Mouse (Mus musculus) Patski (cell line): Measurements from ENCODE around the gene Capn11. TPM values are rescaled to one million over a fixed set of nuclear protein-coding genes. Genes with fewer than 3 reads are reported as not detected.

Experiments
- ATAC-seq: fragments of 100-300 bp; one replicate; pipeline ENCODE4 v1.8.0; 2021
- CTCF ChIA-PET: fragments of 350-600 bp; sonication (Branson Sonifier 250); formaldehyde crosslinking; loops from one replicate; lab custom pipeline; 2022; ENCODE audit warnings: inconsistent platforms; lab: Charles Lee
- POLR2A ChIA-PET: fragments of 350-600 bp; sonication (Branson Sonifier 250); formaldehyde crosslinking; loops from one replicate; lab custom pipeline; 2022; ENCODE audit warnings: antibody characterized with exemption, inconsistent platforms; lab: Charles Lee
- DNase-seq: peaks from one replicate; pipeline ENCODE4 v3.0.0-alpha.2; 2011; ENCODE audit warnings: low read depth, low spot score
- H3K27me3 ChIP-seq: fragments of 371-371 bp; one replicate; pipeline ENCODE4 v1.5.1; 2021
- CTCF ChIP-seq: fragments of 100-300 bp; IDR thresholded peaks from one replicate; pipeline ENCODE4 v1.5.1; 2021
- in situ Hi-C: fragments of 300-500 bp; cut with MboI; formaldehyde crosslinking; loops from 3 replicates; pipeline ENCODE4 v1.11.1; 2018; ENCODE audit warnings: low pct_unique_long_range_greater_than_20kb, mixed read lengths
- polyA plus RNA-seq: library from polyadenylated mRNA; unstranded; gene quantifications from one replicate; pipeline ENCODE4 v1.2.3, GENCODE M21; 2021

Gene Capn11
- polyA plus RNA-seq, 1 experiment from 2014 or later: not detected

DNA sequence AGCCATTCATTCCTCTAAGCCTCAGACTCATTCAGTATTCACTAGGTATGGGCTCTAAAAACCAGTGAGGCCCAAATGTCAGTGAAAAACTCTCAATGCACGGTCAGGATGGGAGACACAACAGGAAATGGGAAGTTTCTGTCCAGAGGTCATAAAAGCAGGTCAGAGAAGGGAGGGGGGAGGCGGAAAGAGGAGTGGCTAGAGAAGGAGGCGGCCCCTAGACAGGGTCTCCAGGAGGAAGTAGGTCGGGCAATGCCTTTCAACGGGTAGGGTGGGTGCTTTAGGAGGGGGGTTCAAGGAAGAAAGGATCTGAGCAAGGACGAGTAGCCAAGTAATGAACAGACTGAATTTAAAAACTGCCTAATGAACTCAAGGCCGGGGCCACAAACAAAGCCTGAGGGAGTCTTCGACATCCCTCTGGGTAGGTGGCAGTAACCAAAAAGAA is 40.2 kb downstream of the Capn11 start:
- TF ChIP-seq CTCF: no peak
- POLR2A ChIA-PET: no interaction called here
- in situ Hi-C loops: no loop called here
- no peak for ATAC-seq
- CTCF ChIA-PET: interaction anchor here (3.1 kb wide), 1 partner anchor 8 kb away, joined by 11 read pairs; no protein-coding TSS in a partner anchor
- peaks cover 5% of the 10 kb centered on the region for H3K27me3 ChIP-seq
- no peak for DNase-seq

DNA sequence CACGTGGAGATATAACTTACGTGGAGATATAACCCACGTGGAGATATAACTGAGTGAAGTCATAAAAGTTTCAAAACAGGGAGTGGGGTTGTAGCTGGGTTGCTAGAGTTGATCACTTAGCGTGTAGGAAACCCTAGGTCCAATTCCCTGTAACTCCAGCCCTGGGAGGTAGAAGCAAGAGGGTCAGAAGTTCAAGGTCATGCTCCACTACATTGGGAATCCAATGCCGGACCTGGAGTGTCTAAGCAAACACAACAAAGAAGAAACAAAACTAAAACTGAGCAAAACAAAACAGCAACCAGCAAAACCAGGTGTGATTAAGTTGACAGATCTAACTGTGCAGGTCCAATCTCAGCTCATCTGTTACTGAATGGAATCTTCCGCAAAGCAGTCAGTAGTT is 41.5 kb downstream of the Capn11 start:
- ChIA-PET POLR2A (no interaction called here), CTCF (interaction anchor here (0.8 to 3.1 kb wide), 3 partner anchors 9 to 33 kb away, joined by 3 to 11 read pairs (median 4); no protein-coding TSS in a partner anchor)
- TF ChIP-seq CTCF: no peak
- H3K27me3 ChIP-seq: peaks cover 2% of the 10 kb centered on the region
- in situ Hi-C loops: no loop called here
- ATAC-seq (no peak), DNase-seq (no peak)

DNA sequence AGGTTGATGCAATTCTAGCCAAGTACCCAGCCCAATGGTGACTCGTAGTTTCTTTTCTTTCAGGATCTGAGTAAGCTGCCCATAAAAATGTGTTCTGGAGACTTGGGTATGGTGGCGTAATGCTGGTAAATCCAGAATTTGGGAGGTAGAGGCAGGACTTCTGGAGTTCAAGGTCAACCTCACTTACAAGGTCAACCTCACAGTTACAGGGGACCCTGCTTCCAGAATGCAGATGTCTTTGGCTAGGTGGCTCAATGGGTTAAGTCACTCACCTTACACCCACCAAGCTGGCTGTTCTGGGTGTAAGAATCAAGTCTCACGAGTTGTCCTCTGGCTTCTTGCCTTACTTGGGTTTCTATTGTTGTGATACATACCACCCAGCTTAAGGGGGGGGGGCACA is 42.4 kb downstream of the Capn11 start:
- no peak for ATAC-seq
- no peak for TF ChIP-seq CTCF
- in situ Hi-C loops: no loop called here
- DNase-seq: no peak
- CTCF ChIA-PET: interaction anchor here (1.0 to 3.1 kb wide), 2 partner anchors 10 to 30 kb away, joined by 3 to 11 read pairs; no protein-coding TSS in a partner anchor
- POLR2A ChIA-PET: no interaction called here
- H3K27me3 ChIP-seq: no peaks in the 10 kb centered on the region

DNA sequence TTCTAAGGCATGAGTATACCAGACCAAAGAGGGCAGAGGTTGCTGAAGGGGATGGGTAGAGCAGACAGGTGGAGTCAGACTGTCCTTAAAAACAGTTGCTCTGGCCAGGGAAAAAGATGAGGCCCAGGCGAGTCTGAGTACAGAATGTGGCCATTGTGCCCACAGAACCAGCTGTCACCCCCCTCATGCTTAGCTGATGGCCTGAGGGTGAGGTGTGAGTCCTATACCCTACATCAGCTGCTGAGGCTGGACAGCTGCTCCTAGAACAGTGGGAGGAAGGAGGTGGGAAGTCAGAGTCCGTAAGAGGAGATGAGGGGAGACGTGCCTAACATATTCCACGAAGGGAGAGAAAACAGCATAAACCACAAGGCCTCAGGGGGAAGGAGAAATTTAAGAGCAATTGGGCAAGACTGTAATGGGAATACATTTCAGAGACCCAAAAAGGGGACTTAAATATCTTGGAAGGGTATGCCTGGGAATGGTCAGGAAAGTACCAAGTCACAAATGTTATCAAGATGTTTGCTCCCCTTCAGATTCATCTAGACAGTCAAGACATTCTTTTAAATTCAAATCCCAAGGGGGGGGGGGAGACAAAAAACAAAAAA is 43.0 kb downstream of the Capn11 start:
- H3K27me3 ChIP-seq: no peaks in the 10 kb centered on the region
- in situ Hi-C loops: no loop called here
- DNase-seq (no peak), ATAC-seq (peak; percentile 21)
- POLR2A ChIA-PET: no interaction called here
- CTCF ChIA-PET: interaction anchor here (1.0 to 3.1 kb wide), 2 partner anchors 10 to 29 kb away, joined by 3 to 11 read pairs; no protein-coding TSS in a partner anchor
- no peak for TF ChIP-seq CTCF

DNA sequence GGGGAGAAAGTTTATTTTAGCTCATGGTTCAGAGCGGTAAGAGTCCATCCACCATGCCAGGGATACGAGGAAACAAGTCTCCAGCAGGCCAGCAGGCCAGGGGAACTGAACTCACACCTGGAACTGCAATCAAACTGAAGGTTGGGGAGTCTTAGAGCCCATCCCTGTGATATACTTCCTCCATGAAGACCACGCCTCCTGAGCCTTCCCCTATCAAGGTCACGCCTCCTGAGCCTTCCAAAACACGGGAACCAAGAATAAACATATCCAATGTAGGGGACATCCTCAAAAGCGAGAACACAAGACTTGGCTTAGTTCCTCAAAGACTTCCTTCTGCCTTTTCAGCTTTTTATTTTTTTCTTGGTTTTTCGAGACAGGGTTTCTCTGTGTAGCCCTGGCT is 46.2 kb downstream of the Capn11 start:
- in situ Hi-C loops: no loop called here
- POLR2A ChIA-PET: no interaction called here
- ATAC-seq (no peak), DNase-seq (no peak)
- TF ChIP-seq CTCF: no peak
- H3K27me3 ChIP-seq: no peaks in the 10 kb centered on the region
- CTCF ChIA-PET: interaction anchor here (2.2 kb wide), 1 partner anchor 9 kb away, joined by 5 read pairs; no protein-coding TSS in a partner anchor

DNA sequence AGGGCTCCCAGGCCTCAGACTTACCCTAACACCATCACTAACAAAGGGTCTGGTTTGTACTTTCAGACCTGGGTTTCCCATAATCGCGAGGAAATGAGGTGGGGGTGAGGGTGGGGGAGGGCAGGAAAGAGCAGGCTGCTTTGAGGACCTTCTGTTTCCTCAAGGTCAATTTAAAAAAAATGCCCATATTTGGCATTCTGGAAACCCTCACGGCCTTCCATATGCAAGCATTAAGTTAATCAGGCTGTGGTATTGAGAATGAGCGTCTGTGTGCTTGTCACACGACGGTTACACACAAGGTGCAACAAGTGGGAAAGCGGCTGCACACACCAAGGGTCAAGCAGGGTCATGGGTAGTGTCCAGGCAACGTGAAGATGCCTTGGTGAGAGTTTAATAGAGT is 47.1 kb downstream of the Capn11 start:
- TF ChIP-seq CTCF: no peak
- H3K27me3 ChIP-seq: no peaks in the 10 kb centered on the region
- in situ Hi-C loops: no loop called here
- ATAC-seq: no peak
- CTCF ChIA-PET: interaction anchor here (1.8 to 2.2 kb wide), 2 partner anchors 8 to 27 kb away, joined by 5 to 8 read pairs; no protein-coding TSS in a partner anchor
- no peak for DNase-seq
- POLR2A ChIA-PET: no interaction called here

DNA sequence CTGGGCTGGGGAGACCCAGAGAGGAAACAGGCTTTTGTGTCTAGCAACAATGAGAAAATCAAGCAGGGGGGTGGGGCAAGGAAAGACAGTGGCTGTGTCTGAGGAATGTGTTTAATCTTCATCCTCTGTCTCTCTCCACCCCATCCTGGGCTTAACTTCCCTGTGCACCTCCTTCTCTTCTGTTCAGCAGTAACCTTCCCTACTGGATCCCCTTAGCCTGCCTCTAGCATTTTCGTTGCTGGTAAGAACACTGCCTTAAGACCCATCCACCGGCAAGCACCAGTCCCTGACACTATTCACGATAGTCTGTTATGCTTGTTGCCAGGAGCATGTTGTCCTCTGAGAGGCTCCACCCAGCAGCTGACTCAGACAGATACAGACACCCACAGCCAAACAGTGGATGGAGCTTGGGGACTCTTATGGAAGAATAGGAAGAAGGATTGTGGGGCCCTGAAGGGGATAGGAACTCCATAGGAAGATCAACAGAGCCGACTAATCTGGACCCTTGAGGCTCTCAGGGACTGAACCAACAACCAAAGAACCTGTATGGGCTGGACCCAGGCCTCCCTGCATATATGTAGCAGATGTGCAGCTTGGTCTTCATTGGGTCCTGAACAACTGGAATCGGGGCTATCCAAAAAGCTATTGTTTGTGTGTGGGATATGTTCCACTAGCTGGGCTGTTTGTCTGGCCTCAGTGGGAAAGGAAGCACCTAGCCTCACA is 48.8 kb downstream of the Capn11 start:
- ATAC-seq (no peak), DNase-seq (no peak)
- POLR2A ChIA-PET: interaction anchor here (0.5 kb wide), 1 partner anchor 642 kb away, joined by 3 read pairs; no protein-coding TSS in a partner anchor
- H3K27me3 ChIP-seq: no peaks in the 10 kb centered on the region
- CTCF ChIA-PET: interaction anchor here (0.7 to 1.8 kb wide), 4 partner anchors 10 to 25 kb away, joined by 3 to 8 read pairs (median 4); partner anchors contain the start of gene Slc29a1
- TF ChIP-seq CTCF: no peak
- in situ Hi-C loops: no loop called here

DNA sequence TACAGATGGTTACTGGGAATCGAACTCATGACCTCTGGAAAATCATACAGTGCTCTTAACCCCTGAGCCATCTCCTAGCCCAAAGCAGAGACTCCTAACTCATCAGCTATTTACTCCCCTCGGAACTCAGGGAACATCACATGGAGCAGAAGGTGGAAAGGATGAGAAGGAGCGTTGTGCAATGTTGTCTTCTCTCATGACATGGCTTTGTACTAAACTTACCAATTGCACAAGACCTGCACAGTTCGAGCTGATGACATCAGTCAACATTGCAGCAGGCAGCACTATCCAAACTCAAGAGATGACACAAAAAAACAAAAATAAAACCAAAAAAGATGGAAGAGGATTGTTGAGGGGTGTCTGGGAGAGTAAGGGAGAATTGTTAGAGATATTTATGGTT is 50.7 kb downstream of the Capn11 start:
- CTCF ChIA-PET: interaction anchor here (1.5 to 2.5 kb wide), 2 partner anchors 19 to 24 kb away, joined by 3 to 6 read pairs; no protein-coding TSS in a partner anchor
- no peaks in the 10 kb centered on the region for H3K27me3 ChIP-seq
- in situ Hi-C loops: no loop called here
- TF ChIP-seq CTCF: no peak
- DNase-seq (no peak), ATAC-seq (no peak)
- POLR2A ChIA-PET: interaction anchor here (0.6 kb wide), 1 partner anchor 146 kb away, joined by 5 read pairs; no protein-coding TSS in a partner anchor

DNA sequence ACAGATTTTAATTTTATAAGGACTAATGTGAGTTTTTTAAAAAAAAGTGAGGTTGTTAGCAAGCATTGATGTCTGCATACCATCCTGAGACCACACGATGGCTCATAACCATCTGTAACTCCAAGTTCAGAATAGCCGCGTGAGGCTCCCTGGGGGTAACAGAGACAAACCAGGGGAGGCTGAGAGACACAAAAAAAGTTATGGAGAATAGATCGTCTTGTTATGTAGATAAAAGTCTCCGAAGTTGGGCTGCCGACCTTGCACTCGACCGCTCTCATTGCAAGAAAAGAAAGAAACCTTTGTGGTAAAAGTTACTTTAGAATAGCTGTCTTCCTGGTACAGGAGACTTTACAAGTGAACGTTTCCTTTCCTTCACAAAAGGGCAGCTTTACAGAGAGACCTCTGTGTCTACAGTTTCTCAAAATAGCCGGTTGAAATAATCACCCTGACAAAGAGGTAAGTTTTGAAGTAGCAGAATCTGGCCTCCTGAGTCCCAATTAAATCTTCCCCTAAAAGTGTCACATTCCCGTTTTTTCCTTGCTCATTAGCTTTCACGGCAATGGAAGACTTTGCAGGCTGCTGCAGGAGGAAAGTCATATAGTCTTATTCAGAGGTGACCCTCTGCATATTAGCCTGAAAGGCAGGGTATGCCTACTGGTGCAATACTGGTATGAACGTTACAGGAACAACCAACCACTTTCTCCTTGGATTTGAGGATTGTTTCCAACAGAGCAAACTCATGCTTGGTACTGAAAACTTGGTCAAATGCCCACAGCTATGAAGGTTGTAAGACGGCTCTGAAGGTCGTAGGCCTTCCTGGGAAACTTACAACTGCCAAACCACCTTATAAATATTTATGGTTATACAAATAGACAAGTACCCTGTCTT is 51.9 kb downstream of the Capn11 start:
- no peak for TF ChIP-seq CTCF
- DNase-seq (no peak), ATAC-seq (no peak)
- CTCF ChIA-PET: interaction anchor here (2.5 kb wide), 1 partner anchor 23 kb away, joined by 6 read pairs; no protein-coding TSS in a partner anchor
- in situ Hi-C loops: no loop called here
- POLR2A ChIA-PET: no interaction called here
- H3K27me3 ChIP-seq: no peaks in the 10 kb centered on the region

DNA sequence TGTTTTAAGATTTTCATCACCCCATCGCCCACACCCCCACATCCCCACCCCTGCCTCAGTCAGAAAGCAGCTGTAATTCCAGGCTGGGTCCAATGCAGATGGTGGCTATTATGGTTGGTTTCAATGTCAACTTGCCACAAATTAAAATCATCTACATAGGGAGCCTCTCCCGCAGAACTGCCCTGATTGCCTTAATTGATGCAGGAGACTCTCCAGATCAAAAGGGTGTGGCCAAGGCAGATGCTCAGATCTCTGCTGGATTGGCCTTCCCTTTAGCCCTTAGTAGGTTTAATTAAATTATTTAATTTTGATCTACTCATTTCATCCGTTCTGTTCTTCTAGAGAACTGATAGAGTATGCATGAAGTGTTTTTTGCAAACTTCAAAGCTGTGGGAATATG is 56.1 kb downstream of the Capn11 start:
- TF ChIP-seq CTCF: no peak
- in situ Hi-C loops: no loop called here
- ChIA-PET CTCF (interaction anchor here (1.0 to 1.5 kb wide), 2 partner anchors 17 to 24 kb away, joined by 3 to 5 read pairs; no protein-coding TSS in a partner anchor), POLR2A (no interaction called here)
- H3K27me3 ChIP-seq: peaks cover 4% of the 10 kb centered on the region
- no peak for DNase-seq
- ATAC-seq: no peak
